ENCODE assay signal across 15 mouse cellular contexts in genomic region chr14:20246811-20247266, GRCm38 (mm10). TPM values are rescaled to one million over a fixed set of nuclear protein-coding genes. Genes with fewer than 3 reads are reported as not detected.
A peak's percentile ranks its signal among the peaks of the same experiment; 100 is the strongest.
DNase-seq lines count a peak whose midpoint lies in the region; TF ChIP-seq lines count a peak whose summit lies in the region.
"Had no signal": no experiment of that assay in that cellular context is flagged by ENCODE, and none has a peak within 500 bp of the region (broad histone marks: within the 10 kb centered on the region; RNA-seq: fewer than 3 reads in every experiment).

No protein-coding gene starts in this region.

- DNase-seq in adrenal gland, adult (ENCODE audit: inconsistent age in 2 of 2, low spot score in 1 of 2): peak; percentile 81 to 86
- no peak for DNase-seq in adrenal gland, postnatal 4 days (ENCODE audit: low spot score in 2 of 2)
- peak; percentile 91 for DNase-seq in 3134 (ENCODE audit: extremely low read depth, insufficient read length, low spot score)
- peak; percentile 11 for DNase-seq in fibroblast of lung, adult 2 months (ENCODE audit: low read depth)
- DNase-seq in heart, postnatal 14 days: peak; percentile 42 to 58
- DNase-seq in right cerebral cortex, adult 18-20 months: no peak
- no peak for DNase-seq in ovary, adult 18-20 months (ENCODE audit: low spot score)
- DNase-seq in lung, adult 2 months: no peak
- DNase-seq: cerebellum, adult 9-10 months; kidney, postnatal 14 days; lung, postnatal 4 days; thymus, postnatal 4 days had no signal

- no peak for TF ChIP-seq POLR2A in lung, adult 2 months (IDR thresholded peaks at IDR 0.05; ENCODE audit: borderline replicate concordance, extremely low read depth, low read depth, low read length)

- H3K4me1 ChIP-seq in lung, adult 2 months (ENCODE audit: control insufficient read depth, insufficient read depth, low read length): no peaks in the 10 kb centered on the region
- H3K4me1 ChIP-seq: embryonic facial prominence, embryonic 12.5 days had no signal

- no peak overlapping the region for H3K4me3 ChIP-seq in lung, adult 2 months (replicated peaks; ENCODE audit: extremely low read depth, low read depth, low read length)
- H3K4me3 ChIP-seq: embryonic facial prominence, embryonic 12.5 days had no signal

- intact Hi-C loops in heart, postnatal 14 days (cut with DNase I): no loop called here

- 71% methylated on average over 11 of the region's 11 CpGs for WGBS in lung, adult 2 months

- TF ChIP-seq CTCF in lung, adult 2 months (IDR thresholded peaks at IDR 0.05; ENCODE audit: insufficient read depth, low read length): no peak

RNA-seq across cellular contexts. Expression of gene Kcnk16, which starts 22.2 kb away (rescaled TPM):
- total RNA-seq in adrenal gland, postnatal 4 days (2021): 1 to 10 TPM in 1 of 2 experiments, under 1 TPM in 1; 0.14 to 3.5 TPM
- not detected for total RNA-seq in heart, postnatal 14 days (2021)
- 0.12 TPM in 1 of 2 replicates, not detected in the other for polyA plus RNA-seq in lung, adult 2 months (2012; rRNA removed)
- total RNA-seq: left cerebral cortex, postnatal 10 days; MEL had no signal
- polyA plus RNA-seq: embryonic facial prominence, embryonic 12.5 days had no signal

RNA-seq across cellular contexts. Expression of gene Nudt13, which starts 47.7 kb away (rescaled TPM):
- 10 to 100 TPM; 32.8 to 44.5 TPM for total RNA-seq in adrenal gland, postnatal 4 days (2021)
- 10 to 100 TPM; 25.7 to 35.1 TPM for total RNA-seq in heart, postnatal 14 days (2021)
- polyA plus RNA-seq in lung, adult 2 months (2012; rRNA removed): 15.1 and 20.8 TPM in 2 replicates

Comparison
In these comparisons a context has a peak if more than half of its experiments do, and no peak if none do; other contexts are left out.
1. DNase-seq: peak in adrenal gland, adult (2 of 2), 3134 (single experiment), fibroblast of lung, adult 2 months (single experiment) and heart, postnatal 14 days (2 of 2); none in adrenal gland, postnatal 4 days (0 of 2), right cerebral cortex, adult 18-20 months (single experiment), ovary, adult 18-20 months (single experiment) and lung, adult 2 months (single experiment).